Mouse (Mus musculus) midbrain, embryonic 10.5 days (tissue): ENCODE data around the gene Pabpc1l. TPM values are rescaled to one million over a fixed set of nuclear protein-coding genes. Genes with fewer than 3 reads are reported as not detected.
"Not testable (repeated sequence)": the region's sequence is repeated elsewhere in the genome, so short reads cannot be mapped to it uniquely, and the experiment has no call there.

Experiments
- DNase-seq: peaks from one replicate; pipeline ENCODE4 v3.0.0-alpha.2; 2017; ENCODE audit warnings: low spot score
- H3K27ac ChIP-seq: fragments of 300-500 bp; sonication (generic); replicated peaks from 2 replicates; pipeline ENCODE4 v1.5.1; 2016; ENCODE audit warnings: mild to moderate bottlenecking
- H3K27me3 ChIP-seq: fragments of 300-500 bp; sonication (generic); 2 replicates; pipeline ENCODE4 v1.6.1; 2016; ENCODE audit warnings: low read depth, mild to moderate bottlenecking; ENCODE audit not compliant: poor library complexity, severe bottlenecking
- H3K36me3 ChIP-seq: fragments of 300-500 bp; sonication (generic); 2 replicates; pipeline ENCODE4 v1.6.1; 2016; ENCODE audit warnings: mild to moderate bottlenecking, moderate library complexity
- H3K4me1 ChIP-seq: fragments of 300-500 bp; sonication (generic); 2 replicates; pipeline ENCODE4 v1.6.1; 2016
- H3K4me3 ChIP-seq: fragments of 300-500 bp; sonication (generic); 2 replicates; pipeline ENCODE4 v1.5.1; 2016; ENCODE audit warnings: mild to moderate bottlenecking, moderate library complexity
- H3K9me3 ChIP-seq: fragments of 300-500 bp; sonication (generic); replicated peaks from 2 replicates; pipeline ENCODE4 v1.6.1; 2016; ENCODE audit warnings: mild to moderate bottlenecking
- WGBS: fragments of 180-500 bp; shearing (Covaris S2); methylation state at CpG from one replicate; pipeline ENCODE4 v1.1.7; 2016; 5-methylcytosine and 5-hydroxymethylcytosine counted together
- polyA plus RNA-seq: library from polyadenylated mRNA; unstranded; fragments of >200 nt; fragmentation: Nextera tagmentation; extraction: Ambion mirVana; gene quantifications from 2 replicates; pipeline ENCODE4 v1.2.1, GENCODE M21; 2016

Pabpc1l gene
- polyA plus RNA-seq, 1 experiment from 2014 or later = 1.4 TPM

GRCm38 (mm10) chr2:164041523-164041922 lies 16.3 kb downstream of the Pabpc1l start:
- WGBS = 86% methylated on average over 2 of the region's 2 CpGs
- DNase-seq = no peak
- no peaks in the 10 kb centered on the region for H3K36me3 ChIP-seq
- H3K27ac ChIP-seq = no peak overlapping the region
- H3K4me1 ChIP-seq = no peaks in the 10 kb centered on the region
- H3K4me3 ChIP-seq = no peak overlapping the region
- no peaks in the 10 kb centered on the region for H3K27me3 ChIP-seq
- H3K9me3 ChIP-seq = no peaks in the 10 kb centered on the region

- 5% methylated on average over 11 of the region's 16 CpGs for WGBS
- peak; percentile 28 for DNase-seq
- H3K9me3 ChIP-seq = no peaks in the 10 kb centered on the region
- peaks cover 11% of the 10 kb centered on the region; the same call in 1 of the 2 replicates for H3K4me1 ChIP-seq
- no peaks in the 10 kb centered on the region for H3K27me3 ChIP-seq
- peaks cover 18% of the 10 kb centered on the region for H3K36me3 ChIP-seq
- H3K27ac ChIP-seq = no peak overlapping the region; the same call in 1 of the 2 replicates
- peak overlapping the region; percentile 44 for H3K4me3 ChIP-seq
Measured at GRCm38 (mm10) chr2:164047197-164047690, 22.0 kb downstream of the Pabpc1l start.

GRCm38 (mm10) chr2:164053767-164054166 lies 28.5 kb downstream of the Pabpc1l start:
- Histone ChIP-seq H3K4me1 (no peaks in the 10 kb centered on the region), H3K27ac (no peak overlapping the region), H3K9me3 (no peaks in the 10 kb centered on the region), H3K4me3 (no peak overlapping the region), H3K27me3 (no peaks in the 10 kb centered on the region), H3K36me3 (peaks cover 80% of the 10 kb centered on the region)
- 96% methylated on average over 8 of the region's 8 CpGs for WGBS
- DNase-seq = no peak

- peaks cover 89% of the 10 kb centered on the region for H3K36me3 ChIP-seq
- no peaks in the 10 kb centered on the region for H3K9me3 ChIP-seq
- DNase-seq = no peak
- H3K4me3 ChIP-seq = no peak overlapping the region
- H3K27ac ChIP-seq = no peak overlapping the region
- 93% methylated on average over 8 of the region's 8 CpGs for WGBS
- no peaks in the 10 kb centered on the region for H3K27me3 ChIP-seq
- no peaks in the 10 kb centered on the region for H3K4me1 ChIP-seq
Measured at GRCm38 (mm10) chr2:164054671-164055070, 29.4 kb downstream of the Pabpc1l start.

- no peaks in the 10 kb centered on the region for H3K27me3 ChIP-seq
- no peak overlapping the region for H3K27ac ChIP-seq
- WGBS = 90% methylated on average over 8 of the region's 8 CpGs
- no peak overlapping the region for H3K4me3 ChIP-seq
- H3K4me1 ChIP-seq = no peaks in the 10 kb centered on the region
- H3K9me3 ChIP-seq = no peaks in the 10 kb centered on the region
- peaks cover 98% of the 10 kb centered on the region for H3K36me3 ChIP-seq
- DNase-seq = no peak
Measured at GRCm38 (mm10) chr2:164059634-164060235, 34.5 kb downstream of the Pabpc1l start.

GRCm38 (mm10) chr2:164070142-164070764 lies 45.0 kb downstream of the Pabpc1l start, which contains the start of gene Stk4:
Gene Stk4, plus strand, starts transcription at chr2:164070322.
- Histone ChIP-seq H3K36me3 (peaks cover 24% of the 10 kb centered on the region), H3K4me1 (peaks cover 30% of the 10 kb centered on the region), H3K27me3 (no peaks in the 10 kb centered on the region), H3K4me3 (peak within 1 kb of the TSS; percentile 98), H3K27ac (peak within 1 kb of the TSS; percentile 93), H3K9me3 (no peaks in the 10 kb centered on the region)
- DNase-seq = no peak
- WGBS = under 1% methylated on average over 45 of the region's 45 CpGs

- DNase-seq = peak; percentile 98
- Histone ChIP-seq H3K4me3 (peak within 1 kb of the TSS; percentile 98), H3K27me3 (no peaks in the 10 kb centered on the region), H3K27ac (peak within 1 kb of the TSS; percentile 93), H3K4me1 (peaks cover 37% of the 10 kb centered on the region), H3K36me3 (peaks cover 18% of the 10 kb centered on the region), H3K9me3 (no peaks in the 10 kb centered on the region)
- WGBS = 1% methylated on average over 55 of the region's 55 CpGs
Measured at GRCm38 (mm10) chr2:164070765-164071436, 45.7 kb downstream of the Pabpc1l start, which contains the start of gene Tomm34. Gene Tomm34, minus strand, starts transcription at chr2:164071169.

GRCm38 (mm10) chr2:164071437-164071820 lies 46.2 kb downstream of the Pabpc1l start:
- WGBS = 73% methylated on average over 11 of the region's 11 CpGs
- H3K4me3 ChIP-seq = peak overlapping the region; percentile 98
- not testable (repeated sequence) for H3K27me3 ChIP-seq, DNase-seq, H3K9me3 ChIP-seq
- H3K27ac ChIP-seq = peak overlapping the region; percentile 93
- H3K4me1 ChIP-seq = peaks cover 37% of the 10 kb centered on the region
- peaks cover 18% of the 10 kb centered on the region for H3K36me3 ChIP-seq

GRCm38 (mm10) chr2:164072109-164072508 lies 46.9 kb downstream of the Pabpc1l start:
- H3K4me1 ChIP-seq = peaks cover 37% of the 10 kb centered on the region
- 74% methylated on average over 2 of the region's 2 CpGs for WGBS
- DNase-seq = no peak

GRCm38 (mm10) chr2:164073120-164073519 lies 47.9 kb downstream of the Pabpc1l start:
- DNase-seq = no peak
- Histone ChIP-seq H3K36me3 (peaks cover 10% of the 10 kb centered on the region), H3K4me3 (no peak overlapping the region), H3K27me3 (no peaks in the 10 kb centered on the region), H3K27ac (no peak overlapping the region), H3K9me3 (no peaks in the 10 kb centered on the region), H3K4me1 (peaks cover 35% of the 10 kb centered on the region)
- 90% methylated on average over 7 of the region's 7 CpGs for WGBS

More at GRCm38 (mm10) chr2:164072109-164072508, 46.9 kb downstream of the Pabpc1l start:
- Histone ChIP-seq H3K27ac (no peak overlapping the region), H3K4me3 (no peak overlapping the region), H3K9me3 (no peaks in the 10 kb centered on the region), H3K27me3 (no peaks in the 10 kb centered on the region), H3K36me3 (peaks cover 13% of the 10 kb centered on the region)

GRCm38 (mm10) chr2:164073918-164074578 lies 48.8 kb downstream of the Pabpc1l start:
- under 1% methylated on average over 48 of the region's 48 CpGs for WGBS
- H3K9me3 ChIP-seq = no peaks in the 10 kb centered on the region
- peak overlapping the region; percentile 86 for H3K27ac ChIP-seq
- peaks cover 29% of the 10 kb centered on the region for H3K4me1 ChIP-seq
- H3K4me3 ChIP-seq = peak overlapping the region; percentile 97
- peak; percentile 98 for DNase-seq
- no peaks in the 10 kb centered on the region for H3K27me3 ChIP-seq
- H3K36me3 ChIP-seq = 0 out of 2 replicates have a peak, but pooled peaks cover 7% of the 10 kb centered on the region

- DNase-seq = no peak
- H3K4me1 ChIP-seq = peaks cover 18% of the 10 kb centered on the region
- no peaks in the 10 kb centered on the region for H3K27me3 ChIP-seq
- no peaks in the 10 kb centered on the region for H3K9me3 ChIP-seq
- peaks cover 15% of the 10 kb centered on the region for H3K36me3 ChIP-seq
- 66% methylated on average over 5 of the region's 5 CpGs for WGBS
- H3K27ac ChIP-seq = no peak overlapping the region
- H3K4me3 ChIP-seq = peak overlapping the region; percentile 97
Measured at GRCm38 (mm10) chr2:164075088-164075487, 49.8 kb downstream of the Pabpc1l start.
